Mouse (Mus musculus) kidney, adult 8-10 months (tissue): Measurements from ENCODE around the gene Ctr9.

ENCODE experiments used
- DNase-seq, 2 experiments: peaks; one replicate each; pipeline ENCODE4 v3.0.0; 2022

The Ctr9 gene

GRCm38 (mm10) chr7:111028281-111029045 is at the start of gene Ctr9:
TSS of gene Ctr9 (plus strand) at chr7:111028951.
- peak; percentile 90 to 95 for DNase-seq

GRCm38 (mm10) chr7:110981036-110981435 is 47.7 kb upstream of the Ctr9 start:
- DNase-seq, result no peak

- DNase-seq, result peak; percentile 39 to 48
Observed at GRCm38 (mm10) chr7:110982053-110982705, 46.6 kb upstream of the Ctr9 start, which contains the start of gene Mrvi1. TSS of gene Mrvi1 (minus strand) at chr7:110982461.

- peak; percentile 41 to 75 for DNase-seq
Observed at GRCm38 (mm10) chr7:110982764-110983163, 46.0 kb upstream of the Ctr9 start.

GRCm38 (mm10) chr7:110983621-110984020 is 45.1 kb upstream of the Ctr9 start:
- DNase-seq, result no peak

- peak; percentile 54 to 68 for DNase-seq
Observed at GRCm38 (mm10) chr7:110985581-110986265, 43.0 kb upstream of the Ctr9 start.

- no peak for DNase-seq
Observed at GRCm38 (mm10) chr7:110988081-110988480, 40.7 kb upstream of the Ctr9 start.

- DNase-seq, result peak in 1 of 2 experiments; percentile 25
Observed at GRCm38 (mm10) chr7:110989286-110989879, 39.4 kb upstream of the Ctr9 start.

- DNase-seq, result peak; percentile 57 to 69
Observed at GRCm38 (mm10) chr7:110990356-110991220, 38.2 kb upstream of the Ctr9 start.

GRCm38 (mm10) chr7:110991221-110991494 is 37.6 kb upstream of the Ctr9 start:
- DNase-seq, result no peak

GRCm38 (mm10) chr7:110998887-110999827 is 29.6 kb upstream of the Ctr9 start:
- DNase-seq, result no peak

GRCm38 (mm10) chr7:111004136-111004840 is 24.5 kb upstream of the Ctr9 start:
- DNase-seq, result no peak

GRCm38 (mm10) chr7:111014039-111014605 is 14.6 kb upstream of the Ctr9 start:
- no peak for DNase-seq

- DNase-seq, result peak; percentile 74 to 86
Observed at GRCm38 (mm10) chr7:111014893-111015292, 13.9 kb upstream of the Ctr9 start.

- DNase-seq, result no peak
Observed at GRCm38 (mm10) chr7:111015731-111016130, 13.0 kb upstream of the Ctr9 start.

GRCm38 (mm10) chr7:111016921-111017320 is 11.8 kb upstream of the Ctr9 start:
- no peak for DNase-seq

- DNase-seq, result no peak
Observed at GRCm38 (mm10) chr7:111020814-111021213, 7.9 kb upstream of the Ctr9 start.

GRCm38 (mm10) chr7:111024068-111024594 is 4.6 kb upstream of the Ctr9 start:
- peak; percentile 44 to 65 for DNase-seq

- DNase-seq, result no peak
Observed at GRCm38 (mm10) chr7:111024912-111025311, 3.8 kb upstream of the Ctr9 start.

- no peak for DNase-seq
Observed at GRCm38 (mm10) chr7:111029046-111029553, 349 bp downstream of the Ctr9 start.
